ENCODE assay signal across 8 mouse cellular contexts in the genomic region with DNA sequence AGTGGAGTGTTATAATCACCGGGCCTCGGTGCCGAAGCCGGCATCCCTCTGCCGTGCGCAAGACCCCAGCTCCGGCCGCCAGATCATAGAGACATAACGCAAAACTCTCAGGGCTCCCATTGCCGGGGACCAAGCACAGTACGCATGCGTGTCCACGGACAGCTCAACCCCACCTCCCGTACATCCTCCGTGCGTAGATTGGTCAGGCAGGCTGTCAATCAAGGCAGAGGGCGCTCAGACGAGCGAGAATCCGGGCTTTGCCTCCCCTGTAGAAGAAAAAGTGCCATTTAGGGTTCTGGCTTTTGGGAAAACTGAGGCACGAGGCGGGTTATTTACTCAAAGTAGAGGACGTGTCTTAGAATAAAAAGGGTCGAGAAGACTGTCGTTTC. TPM values are rescaled to one million over a fixed set of nuclear protein-coding genes. Genes with fewer than 3 reads are reported as not detected.
DNase-seq lines count a peak whose midpoint lies in the region; ATAC-seq and TF ChIP-seq lines count a peak whose summit lies in the region.

A gene (minus strand): TSS at position 142 of the 389 bp plus-strand sequence.

- ATAC-seq in embryonic facial prominence, embryonic 14.5 days (ENCODE audit: low read depth), result peak; percentile 99
- peak; percentile 99 for ATAC-seq in limb, embryonic 14.5 days (ENCODE audit: low FRiP score, low read depth)
- ATAC-seq in midbrain, postnatal 0 days (ENCODE audit: low FRiP score), result peak; percentile 96

- H3K4me2 ChIP-seq in embryonic facial prominence, embryonic 14.5 days (ENCODE audit: low read depth, low read length), result peak within 1 kb of the TSS; percentile 90
- H3K4me2 ChIP-seq in limb, embryonic 14.5 days (replicated peaks; ENCODE audit: low read depth, low read length, severe bottlenecking), result peak within 1 kb of the TSS; percentile 90
- H3K4me2 ChIP-seq in midbrain, postnatal 0 days (ENCODE audit: low read depth, low read length, poor library complexity, severe bottlenecking), result peak within 1 kb of the TSS; percentile 97

- peak within 1 kb of the TSS; percentile 78 for H3K9ac ChIP-seq in embryonic facial prominence, embryonic 14.5 days (ENCODE audit: low read depth, low read length)
- peak within 1 kb of the TSS; percentile 72 for H3K9ac ChIP-seq in limb, embryonic 14.5 days (ENCODE audit: low read depth, low read length, severe bottlenecking)
- peak within 1 kb of the TSS; percentile 70 for H3K9ac ChIP-seq in midbrain, postnatal 0 days (replicated peaks; ENCODE audit: low read length, poor library complexity, severe bottlenecking)

- no peaks in the 10 kb centered on the region for H3K27me3 ChIP-seq in embryonic facial prominence, embryonic 14.5 days (replicated peaks; ENCODE audit: control insufficient read depth, insufficient read depth, low read length)
- no peaks in the 10 kb centered on the region for H3K27me3 ChIP-seq in limb, embryonic 14.5 days (ENCODE audit: control insufficient read depth, insufficient read depth, low read length)
- no peaks in the 10 kb centered on the region for H3K27me3 ChIP-seq in midbrain, postnatal 0 days (ENCODE audit: insufficient read depth, low read length)

- no peak for TF ChIP-seq POLR2A in limb, embryonic 14.5 days (IDR thresholded peaks at IDR 0.05; ENCODE audit: borderline replicate concordance, extremely low read depth, insufficient read depth, insufficient read length)

- H3K36me3 ChIP-seq in embryonic facial prominence, embryonic 14.5 days (ENCODE audit: control insufficient read depth, insufficient read depth, low read length), result peaks cover 18% of the 10 kb centered on the region
- peaks cover 15% of the 10 kb centered on the region for H3K36me3 ChIP-seq in limb, embryonic 14.5 days (ENCODE audit: control insufficient read depth, insufficient read depth, low read length)
- H3K36me3 ChIP-seq in midbrain, postnatal 0 days (ENCODE audit: insufficient read depth, low read length), result peaks cover 9% of the 10 kb centered on the region

- WGBS in embryonic facial prominence, embryonic 14.5 days, result 0% methylated on average over 25 of the region's 25 CpGs
- 2% methylated on average over 25 of the region's 25 CpGs for WGBS in limb, embryonic 14.5 days
- WGBS in midbrain, postnatal 0 days, result under 1% methylated on average over 25 of the region's 25 CpGs

- no peaks in the 10 kb centered on the region for H3K9me3 ChIP-seq in embryonic facial prominence, embryonic 14.5 days (ENCODE audit: control insufficient read depth, low read length)
- no peaks in the 10 kb centered on the region for H3K9me3 ChIP-seq in limb, embryonic 14.5 days (ENCODE audit: control insufficient read depth, low read length)
- H3K9me3 ChIP-seq in midbrain, postnatal 0 days (ENCODE audit: low read length), result no peaks in the 10 kb centered on the region

- H3K4me3 ChIP-seq in embryonic facial prominence, embryonic 14.5 days (ENCODE audit: low read depth, low read length), result peak within 1 kb of the TSS; percentile 62
- H3K4me3 ChIP-seq in limb, embryonic 14.5 days (replicated peaks; ENCODE audit: low read length), result peak within 1 kb of the TSS; percentile 69
- peak within 1 kb of the TSS; percentile 49 for H3K4me3 ChIP-seq in midbrain, postnatal 0 days (ENCODE audit: low read depth, low read length)

- no peak for TF ChIP-seq CTCF in midbrain, postnatal 0 days (IDR thresholded peaks at IDR 0.05)

- peaks cover 12% of the 10 kb centered on the region for H3K4me1 ChIP-seq in embryonic facial prominence, embryonic 14.5 days (ENCODE audit: control insufficient read depth, insufficient read depth, low read length)
- peaks cover 7% of the 10 kb centered on the region for H3K4me1 ChIP-seq in limb, embryonic 14.5 days (ENCODE audit: control insufficient read depth, insufficient read depth, low read length)
- peaks cover 11% of the 10 kb centered on the region for H3K4me1 ChIP-seq in midbrain, postnatal 0 days (ENCODE audit: insufficient read depth, low read length)

- H3K27ac ChIP-seq in embryonic facial prominence, embryonic 14.5 days (replicated peaks; ENCODE audit: low read depth, low read length), result no peak within 1 kb of the TSS
- H3K27ac ChIP-seq in limb, embryonic 14.5 days (replicated peaks; ENCODE audit: low read depth, low read length), result peak within 1 kb of the TSS; percentile 43; the same call in 1 of the 2 replicates
- peak within 1 kb of the TSS; percentile 49 for H3K27ac ChIP-seq in midbrain, postnatal 0 days (ENCODE audit: low read depth, low read length)

- peak; percentile 99 for DNase-seq in 3T3-L1 (ENCODE audit: low read depth, low spot score)
- DNase-seq in adrenal gland, postnatal 4 days (ENCODE audit: low spot score in 2 of 2), result peak; percentile 94 to 97
- peak; percentile 98 for DNase-seq in embryonic facial prominence, embryonic 14.5 days (ENCODE audit: low spot score)
- peak; percentile 99 for DNase-seq in heart, adult 8-10 months (ENCODE audit: low spot score)
- DNase-seq in kidney, adult 9 months, result peak; percentile 97
- peak; percentile 97 for DNase-seq in limb, embryonic 14.5 days (ENCODE audit: low spot score)
- peak; percentile 98 for DNase-seq in midbrain, postnatal 0 days (ENCODE audit: low spot score)
- DNase-seq in spleen, postnatal 14 days (ENCODE audit: low spot score in 2 of 2), result peak; percentile 99

RNA-seq across cellular contexts. Expression of the gene that starts here (rescaled TPM):
- 10 to 100 TPM; 13.9 to 14.7 TPM for total RNA-seq in adrenal gland, postnatal 4 days (2021)
- polyA plus RNA-seq in embryonic facial prominence, embryonic 14.5 days (2014; fragmentation: Nextera tagmentation; extraction: Ambion mirVana), result 16.3 and 23.4 TPM in 2 replicates
- 10 to 100 TPM in 3 of 4 experiments, 1 to 10 TPM in 1; 8.2 to 11.7 (median 11.2) TPM for total RNA-seq in heart, adult 8-10 months (2022)
- polyA plus RNA-seq in limb, embryonic 14.5 days (2012; rRNA removed), result 38.9 and 46.2 TPM in 2 replicates
- 20.9 and 25.1 TPM in 2 replicates for polyA plus RNA-seq in limb, embryonic 14.5 days (2014; fragmentation: Nextera tagmentation; extraction: Ambion mirVana)
- 17.1 and 53.8 TPM in 2 replicates for total RNA-seq in midbrain, postnatal 0 days (2014; rRNA removed)
- polyA plus RNA-seq in midbrain, postnatal 0 days (2015; fragmentation: Nextera tagmentation; extraction: Ambion mirVana), result 22.0 and 27.2 TPM in 2 replicates
